Mouse (Mus musculus) limb, embryonic 14.5 days (tissue): Measurements from ENCODE around the gene Pfkp. TPM values are rescaled to one million over a fixed set of nuclear protein-coding genes. Genes with fewer than 3 reads are reported as not detected.

Source experiments
- ATAC-seq: fragments of 200-750 bp; cut with Nextera tagmentation; 2 replicates; pipeline ENCODE4 v1.8.0; 2017; ENCODE audit warnings: low read depth, moderate number of reproducible peaks, moderate TSS enrichment; ENCODE audit not compliant: low FRiP score
- DNase-seq: peaks from one replicate; pipeline ENCODE4 v3.0.0-alpha.2; 2015; ENCODE audit warnings: low spot score
- H3K27ac ChIP-seq: fragments of 300-500 bp; sonication (generic); replicated peaks from 2 replicates; pipeline ENCODE4 v1.5.1; 2014; ENCODE audit warnings: low read depth, mild to moderate bottlenecking, low read length, moderate library complexity, mixed read lengths
- H3K27me3 ChIP-seq: fragments of 300-500 bp; sonication (generic); 2 replicates; pipeline ENCODE4 v1.6.1; 2014; ENCODE audit warnings: low read length, mixed read lengths; ENCODE audit not compliant: control insufficient read depth, insufficient read depth
- H3K36me3 ChIP-seq: fragments of 300-500 bp; sonication (generic); 2 replicates; pipeline ENCODE4 v1.6.1; 2014; ENCODE audit warnings: mild to moderate bottlenecking, low read length, moderate library complexity, mixed read lengths; ENCODE audit not compliant: control insufficient read depth, insufficient read depth
- H3K4me1 ChIP-seq: fragments of 300-500 bp; sonication (generic); 2 replicates; pipeline ENCODE4 v1.6.1; 2014; ENCODE audit warnings: antibody characterized with exemption, low read length, mixed read lengths; ENCODE audit not compliant: control insufficient read depth, insufficient read depth
- H3K4me2 ChIP-seq: fragments of 300-500 bp; sonication (generic); replicated peaks from 2 replicates; pipeline ENCODE4 v1.6.1; 2014; ENCODE audit warnings: low read depth, mild to moderate bottlenecking, low read length, moderate library complexity; ENCODE audit not compliant: severe bottlenecking
- H3K4me3 ChIP-seq: fragments of 300-500 bp; sonication (generic); replicated peaks from 2 replicates; pipeline ENCODE4 v1.5.1; 2014; ENCODE audit warnings: low read length
- H3K9ac ChIP-seq: fragments of 300-500 bp; sonication (generic); 2 replicates; pipeline ENCODE4 v1.6.1; 2014; ENCODE audit warnings: mild to moderate bottlenecking, low read depth, low read length, moderate library complexity; ENCODE audit not compliant: severe bottlenecking
- H3K9me3 ChIP-seq: fragments of 300-500 bp; sonication (generic); 2 replicates; pipeline ENCODE4 v1.6.1; 2016; ENCODE audit warnings: low read length; ENCODE audit not compliant: control insufficient read depth
- POLR2A ChIP-seq: fragments of 200-500 bp; IDR thresholded peaks from 2 replicates; pipeline ENCODE4 v1.8.0; 2012; ENCODE audit warnings: inconsistent platforms, mild to moderate bottlenecking, moderate library complexity, borderline replicate concordance; ENCODE audit not compliant: insufficient read depth, insufficient read length; ENCODE audit errors: extremely low read depth
- WGBS: fragments of 180-500 bp; shearing (Covaris S2); extraction: QIAGEN DNeasy Blood & Tissue Kit; methylation state at CpG from one replicate; pipeline ENCODE4 v1.1.7; 2014; 5-methylcytosine and 5-hydroxymethylcytosine counted together
- polyA plus RNA-seq, 2 experiments: library from polyadenylated mRNA; depleted of rRNA in 1 of 2; stranded (reverse) in 1 of 2; unstranded in 1 of 2; fragments of >200 nt; fragmentation: Nextera tagmentation in 1 of 2; extraction: Ambion mirVana in 1 of 2; gene quantifications; 2 replicates each; pipeline versions ENCODE4 v1.2.1 to v1.2.3; 2012 to 2014

The Pfkp gene
- polyA plus RNA-seq, 2 experiments: 12.2 TPM

DNA sequence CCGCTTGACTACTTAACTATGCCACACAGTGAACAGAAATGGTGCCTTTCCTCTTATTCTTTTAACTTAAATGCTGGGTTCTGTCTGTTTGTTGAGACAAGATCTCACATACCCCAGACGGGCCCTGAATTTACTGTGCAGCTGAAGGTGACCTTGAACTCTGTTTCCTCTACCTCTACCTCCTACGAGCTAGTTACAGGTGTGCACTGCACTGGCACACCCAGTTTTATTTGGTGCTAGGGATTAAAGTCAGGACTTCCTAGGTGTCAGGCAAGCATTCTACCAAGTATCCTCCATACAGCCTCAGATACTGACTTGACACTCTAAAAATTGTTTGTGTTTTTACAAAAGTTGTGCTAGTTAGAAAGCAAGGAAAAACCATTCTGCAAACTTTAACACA is 22.6 kb downstream of the Pfkp start:
- Histone ChIP-seq H3K4me3 (no peak overlapping the region), H3K4me2 (no peak overlapping the region), H3K9ac (no peak overlapping the region), H3K4me1 (peaks cover 6% of the 10 kb centered on the region; the same call in 1 of the 2 replicates), H3K9me3 (no peaks in the 10 kb centered on the region), H3K36me3 (no peaks in the 10 kb centered on the region), H3K27me3 (no peaks in the 10 kb centered on the region), H3K27ac (no peak overlapping the region)
- no peak for DNase-seq
- ATAC-seq: no peak
- TF ChIP-seq POLR2A: no peak
- 69% methylated on average over 3 of the region's 3 CpGs for WGBS

DNA sequence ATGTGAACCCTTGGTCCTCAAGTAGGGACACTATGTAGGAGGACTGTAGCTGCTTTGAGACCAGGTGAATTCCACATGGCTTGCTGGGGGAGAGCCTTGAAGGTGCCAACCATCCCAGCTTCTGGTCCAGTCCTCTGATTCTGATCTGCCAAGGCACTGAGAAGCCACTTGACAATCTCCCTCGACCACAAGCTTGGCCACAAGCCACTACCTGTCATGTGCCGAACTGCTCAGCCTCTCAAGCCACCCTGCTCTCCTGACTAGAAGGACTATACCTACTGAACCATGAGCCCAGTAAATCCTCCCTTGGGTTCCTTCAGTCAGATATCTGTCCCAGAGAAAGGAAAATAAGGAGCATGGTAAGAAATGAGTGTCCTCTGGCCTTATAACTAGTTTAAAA is 24.0 kb downstream of the Pfkp start:
- no peaks in the 10 kb centered on the region for H3K36me3 ChIP-seq
- no peak for TF ChIP-seq POLR2A
- H3K4me1 ChIP-seq: 0 out of 2 replicates have a peak, but pooled peaks cover under 1% of the 10 kb centered on the region
- ATAC-seq: no peak
- H3K4me2 ChIP-seq: no peak overlapping the region
- no peak overlapping the region for H3K4me3 ChIP-seq
- 73% methylated on average over 2 of the region's 2 CpGs for WGBS
- no peak overlapping the region for H3K27ac ChIP-seq
- no peaks in the 10 kb centered on the region for H3K9me3 ChIP-seq
- DNase-seq: no peak
- no peaks in the 10 kb centered on the region for H3K27me3 ChIP-seq
- no peak overlapping the region for H3K9ac ChIP-seq

DNA sequence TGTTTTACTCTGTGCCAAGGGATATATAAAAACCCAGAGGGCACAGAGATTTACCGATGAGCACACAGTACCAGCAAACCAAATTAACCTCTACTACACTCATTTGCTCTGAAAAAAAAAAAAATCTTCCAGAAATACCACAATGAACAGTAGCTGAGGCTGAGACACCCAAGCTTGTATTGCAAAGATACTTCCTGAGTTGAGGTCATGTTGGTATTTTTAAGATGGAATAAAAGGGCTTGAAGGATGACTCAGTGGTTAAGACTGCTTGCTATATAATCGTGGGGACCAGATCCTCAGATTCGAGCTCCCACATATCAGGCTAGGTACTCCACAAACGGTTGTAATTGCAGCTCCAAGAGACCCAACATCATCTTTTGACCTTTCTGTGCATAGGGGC is 24.5 kb downstream of the Pfkp start:
- ATAC-seq (no peak), DNase-seq (no peak)
- no peaks in the 10 kb centered on the region for H3K9me3 ChIP-seq
- H3K9ac ChIP-seq: no peak overlapping the region
- no peaks in the 10 kb centered on the region for H3K27me3 ChIP-seq
- TF ChIP-seq POLR2A: no peak
- H3K27ac ChIP-seq: no peak overlapping the region
- WGBS: 76% methylated on average over 4 of the region's 4 CpGs
- no peak overlapping the region for H3K4me2 ChIP-seq
- H3K4me1 ChIP-seq: no peaks in the 10 kb centered on the region
- H3K36me3 ChIP-seq: no peaks in the 10 kb centered on the region
- no peak overlapping the region for H3K4me3 ChIP-seq

DNA sequence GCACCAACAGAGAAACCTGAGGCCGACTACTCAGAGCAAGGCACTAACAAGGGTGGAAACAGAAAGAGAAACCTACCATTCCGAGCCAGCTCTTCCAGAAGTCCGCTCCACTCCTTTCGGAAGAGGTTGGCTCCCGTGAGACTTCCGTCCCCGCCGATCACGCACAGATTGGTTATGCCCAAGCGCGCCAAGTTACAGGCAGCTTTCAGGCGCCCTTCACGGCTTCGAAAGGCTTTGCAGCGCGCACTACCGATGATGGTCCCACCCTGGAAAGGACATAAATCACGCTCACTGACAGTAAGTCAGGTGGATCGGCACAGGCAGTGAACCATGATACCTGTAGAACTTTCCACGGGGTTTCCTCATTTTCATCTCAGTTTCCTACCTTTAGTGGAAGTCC is 26.7 kb downstream of the Pfkp start:
- WGBS: 95% methylated on average over 20 of the region's 20 CpGs
- H3K27me3 ChIP-seq: no peaks in the 10 kb centered on the region
- H3K4me2 ChIP-seq: no peak overlapping the region
- H3K27ac ChIP-seq: no peak overlapping the region
- H3K4me3 ChIP-seq: no peak overlapping the region
- ATAC-seq (no peak), DNase-seq (no peak)
- TF ChIP-seq POLR2A: no peak
- no peaks in the 10 kb centered on the region for H3K4me1 ChIP-seq
- H3K9me3 ChIP-seq: no peaks in the 10 kb centered on the region
- no peak overlapping the region for H3K9ac ChIP-seq
- no peaks in the 10 kb centered on the region for H3K36me3 ChIP-seq

DNA sequence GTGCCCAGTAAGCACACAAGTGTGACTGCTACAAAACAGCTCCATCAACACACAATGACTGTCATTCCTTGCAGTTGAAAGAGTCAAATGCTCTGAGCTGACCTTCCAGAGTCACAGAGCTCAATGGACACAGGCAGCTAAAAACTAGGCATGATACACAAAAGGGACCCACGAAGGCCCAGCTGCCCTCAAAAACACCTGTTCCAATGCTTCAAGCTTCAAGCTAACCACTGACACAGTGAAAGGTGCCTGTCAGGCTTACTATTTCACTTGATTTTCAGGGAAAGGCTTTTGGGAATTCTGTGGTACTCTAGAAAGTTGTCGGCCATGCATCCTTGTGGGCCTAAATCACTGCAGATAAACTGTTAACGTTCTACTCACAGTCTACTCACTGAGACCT is 28.3 kb downstream of the Pfkp start:
- no peaks in the 10 kb centered on the region for H3K4me1 ChIP-seq
- no peak for TF ChIP-seq POLR2A
- ATAC-seq (no peak), DNase-seq (no peak)
- H3K9ac ChIP-seq: no peak overlapping the region
- H3K36me3 ChIP-seq: no peaks in the 10 kb centered on the region
- no peak overlapping the region for H3K4me3 ChIP-seq
- H3K27me3 ChIP-seq: no peaks in the 10 kb centered on the region
- no peak overlapping the region for H3K4me2 ChIP-seq
- no peaks in the 10 kb centered on the region for H3K9me3 ChIP-seq
- no peak overlapping the region for H3K27ac ChIP-seq
- 79% methylated on average over 3 of the region's 3 CpGs for WGBS

DNA sequence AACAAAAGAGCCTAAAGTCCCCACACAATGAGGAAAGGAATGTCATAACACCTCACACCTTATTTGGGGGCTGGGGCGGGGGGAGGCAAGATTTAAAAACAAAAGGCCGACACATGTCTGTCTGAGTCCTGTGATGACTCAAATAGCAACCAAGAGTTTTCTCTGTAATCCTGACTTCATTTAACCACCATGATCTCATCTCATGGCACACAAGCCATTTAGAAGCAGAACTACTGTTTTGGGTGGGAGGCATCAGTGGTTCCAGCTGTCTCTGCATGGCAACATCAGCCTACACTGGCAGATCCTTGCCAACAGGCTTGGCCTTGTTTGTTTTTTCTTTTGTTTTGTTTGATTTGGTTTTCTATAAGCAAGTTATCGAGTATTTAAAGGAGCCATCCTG is 29.9 kb downstream of the Pfkp start:
- WGBS: 91% methylated on average over 3 of the region's 3 CpGs
- no peak overlapping the region for H3K4me3 ChIP-seq
- H3K27me3 ChIP-seq: no peaks in the 10 kb centered on the region
- ATAC-seq (no peak), DNase-seq (no peak)
- TF ChIP-seq POLR2A: no peak
- H3K4me1 ChIP-seq: no peaks in the 10 kb centered on the region
- H3K36me3 ChIP-seq: no peaks in the 10 kb centered on the region
- no peaks in the 10 kb centered on the region for H3K9me3 ChIP-seq
- H3K27ac ChIP-seq: no peak overlapping the region
- no peak overlapping the region for H3K4me2 ChIP-seq
- H3K9ac ChIP-seq: no peak overlapping the region
